Mouse (Mus musculus) kidney, postnatal 0 days (tissue): Measurements from ENCODE around the gene Arhgef2. TPM values are rescaled to one million over a fixed set of nuclear protein-coding genes. Genes with fewer than 3 reads are reported as not detected.

Source experiments
- ATAC-seq: fragments of 200-750 bp; cut with Nextera tagmentation; replicated peaks from 2 replicates; pipeline ENCODE4 v1.8.0; 2017; ENCODE audit warnings: low read depth, moderate number of reproducible peaks, moderate TSS enrichment, moderate library complexity; ENCODE audit not compliant: low FRiP score
- DNase-seq: peaks from one replicate; pipeline ENCODE4 v3.0.0-alpha.2; 2016; ENCODE audit warnings: low spot score
- H3K27ac ChIP-seq: fragments of 300-500 bp; sonication (generic); 2 replicates; pipeline ENCODE4 v1.5.1; 2014; ENCODE audit warnings: mild to moderate bottlenecking
- H3K27me3 ChIP-seq: fragments of 300-500 bp; sonication (generic); 2 replicates; pipeline ENCODE4 v1.6.1; 2014; ENCODE audit warnings: low read length, mixed read lengths; ENCODE audit not compliant: insufficient read depth
- H3K36me3 ChIP-seq: fragments of 300-500 bp; sonication (generic); 2 replicates; pipeline ENCODE4 v1.6.1; 2014; ENCODE audit warnings: low read length, mixed read lengths; ENCODE audit not compliant: insufficient read depth
- H3K4me1 ChIP-seq: fragments of 300-500 bp; sonication (generic); replicated peaks from 2 replicates; pipeline ENCODE4 v1.6.1; 2014; ENCODE audit warnings: antibody characterized with exemption, low read length, mixed read lengths; ENCODE audit not compliant: insufficient read depth
- H3K4me2 ChIP-seq: fragments of 300-500 bp; sonication (generic); 2 replicates; pipeline ENCODE4 v1.6.1; 2014; ENCODE audit warnings: mild to moderate bottlenecking, low read length, moderate library complexity, mixed read lengths
- H3K4me3 ChIP-seq: fragments of 300-500 bp; sonication (generic); replicated peaks from 2 replicates; pipeline ENCODE4 v1.5.1; 2014; ENCODE audit warnings: low read depth, low read length
- H3K9ac ChIP-seq: fragments of 300-500 bp; sonication (generic); 2 replicates; pipeline ENCODE4 v1.6.1; 2014; ENCODE audit warnings: low read depth, low read length
- H3K9me3 ChIP-seq: fragments of 300-500 bp; sonication (generic); replicated peaks from 2 replicates; pipeline ENCODE4 v1.6.1; 2016; ENCODE audit warnings: low read length, inconsistent platforms, mixed read lengths
- CTCF ChIP-seq: IDR thresholded peaks from 2 replicates; pipeline ENCODE4 v1.5.1; 2016; ENCODE audit warnings: antibody characterized with exemption, low read depth, mild to moderate bottlenecking, moderate library complexity
- WGBS: fragments of 180-500 bp; shearing (Covaris S2); extraction: QIAGEN DNeasy Blood & Tissue Kit; methylation state at CpG from one replicate; pipeline ENCODE4 v1.1.7; 2014; 5-methylcytosine and 5-hydroxymethylcytosine counted together
- polyA plus RNA-seq: library from polyadenylated mRNA; unstranded; fragments of >200 nt; fragmentation: Nextera tagmentation; extraction: Ambion mirVana; gene quantifications from 2 replicates; pipeline ENCODE4 v1.2.1, GENCODE M21; 2015

Gene Arhgef2
- polyA plus RNA-seq, 1 experiment from 2014 or later = 53.7 TPM

DNA sequence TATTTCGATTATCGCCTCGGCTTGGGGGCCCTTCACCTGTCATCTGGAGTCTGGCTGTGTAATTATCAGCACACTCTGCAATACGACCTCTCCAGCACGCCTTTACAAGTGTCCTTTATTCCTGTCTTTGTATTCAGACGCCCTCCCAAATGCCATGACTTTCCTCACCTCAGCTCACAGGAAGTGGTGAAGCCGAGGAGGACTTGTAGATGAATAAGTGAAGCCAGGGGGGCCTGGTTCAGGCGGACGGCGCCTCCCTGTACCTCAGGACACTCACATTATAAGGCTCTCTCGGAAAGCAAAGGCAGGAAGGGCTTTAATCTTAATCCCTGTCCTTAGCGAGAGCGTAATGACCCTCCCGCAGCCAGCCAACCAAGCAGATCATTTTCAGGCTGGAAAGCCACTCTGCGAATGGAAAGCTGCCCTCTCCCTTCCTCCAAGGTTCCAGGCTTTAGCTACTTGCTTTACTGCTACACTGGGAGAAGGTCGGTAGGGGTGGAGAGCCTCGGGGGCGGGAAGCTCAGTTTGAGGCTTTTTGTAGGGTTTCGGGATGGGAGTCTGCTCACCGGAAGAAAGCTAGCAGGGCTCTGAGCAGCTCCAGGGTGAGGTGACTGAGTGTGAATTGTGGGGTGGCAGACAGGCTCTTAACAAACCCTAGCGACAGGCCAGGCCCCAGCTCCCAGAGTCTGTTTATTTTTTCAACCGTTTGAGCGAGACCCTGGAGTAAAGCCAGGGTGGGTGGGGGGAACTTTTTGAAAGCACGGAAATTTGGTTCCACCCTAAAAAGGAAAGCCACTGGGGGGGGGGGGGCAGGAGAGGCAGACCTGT, 16.6 kb downstream of the Arhgef2 start:
- peak overlapping the region; percentile 72 for H3K4me3 ChIP-seq
- under 1% methylated on average over 24 of the region's 24 CpGs for WGBS
- no peaks in the 10 kb centered on the region for H3K9me3 ChIP-seq
- peak overlapping the region; percentile 69 for H3K4me2 ChIP-seq
- H3K27me3 ChIP-seq = no peaks in the 10 kb centered on the region
- ATAC-seq = no peak
- peak overlapping the region; percentile 98 for H3K27ac ChIP-seq
- peak; percentile 74 for DNase-seq
- no peak for TF ChIP-seq CTCF
- no peaks in the 10 kb centered on the region for H3K36me3 ChIP-seq
- H3K9ac ChIP-seq = peak overlapping the region; percentile 86
- peaks cover 47% of the 10 kb centered on the region for H3K4me1 ChIP-seq

DNA sequence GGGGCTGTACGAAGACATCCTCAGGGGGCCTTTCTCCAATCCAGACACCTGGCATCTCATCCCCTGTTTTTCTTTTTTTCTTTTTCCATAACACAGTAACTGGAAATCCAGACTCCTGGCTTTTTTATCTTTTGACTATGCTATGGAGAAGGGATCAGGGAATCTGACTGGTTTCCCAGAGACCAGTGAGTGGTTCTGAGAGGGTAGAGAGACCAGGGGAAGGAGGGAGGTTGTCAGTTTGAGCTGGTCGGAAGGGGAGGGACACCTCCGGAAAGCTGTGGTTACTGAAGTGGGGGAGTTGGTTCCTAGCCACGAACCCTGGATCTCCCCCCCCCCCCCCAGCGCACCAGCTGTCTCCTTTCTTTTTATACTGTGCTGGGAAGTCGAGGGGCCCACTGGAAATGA, 17.2 kb downstream of the Arhgef2 start:
- H3K36me3 ChIP-seq = no peaks in the 10 kb centered on the region
- peak overlapping the region; percentile 72 for H3K4me3 ChIP-seq
- 0% methylated on average over 5 of the region's 6 CpGs for whole genome bisulfite sequencing
- no peaks in the 10 kb centered on the region for H3K27me3 ChIP-seq
- H3K4me2 ChIP-seq = peak overlapping the region; percentile 69
- H3K4me1 ChIP-seq = peaks cover 43% of the 10 kb centered on the region
- H3K9me3 ChIP-seq = no peaks in the 10 kb centered on the region
- peak overlapping the region; percentile 98 for H3K27ac ChIP-seq
- peak overlapping the region; percentile 86 for H3K9ac ChIP-seq
- no peak for ATAC-seq
- peak; percentile 86 for DNase-seq
- TF ChIP-seq CTCF = no peak

- no peak for TF ChIP-seq CTCF
- no peaks in the 10 kb centered on the region for H3K36me3 ChIP-seq
- DNase-seq = peak; percentile 72
- ATAC-seq = no peak
- WGBS = 4% methylated on average over 15 of the region's 15 CpGs
- H3K4me2 ChIP-seq = peak overlapping the region; percentile 69
- H3K9me3 ChIP-seq = no peaks in the 10 kb centered on the region
- peak overlapping the region; percentile 98 for H3K27ac ChIP-seq
- H3K27me3 ChIP-seq = no peaks in the 10 kb centered on the region
- H3K4me1 ChIP-seq = peaks cover 41% of the 10 kb centered on the region
- peak overlapping the region; percentile 72 for H3K4me3 ChIP-seq
- peak overlapping the region; percentile 86 for H3K9ac ChIP-seq
These were observed 17.8 kb downstream of the Arhgef2 start for GRCm38 (mm10) chr3:88623346-88624135.

GRCm38 (mm10) chr3:88624324-88624723, 18.6 kb downstream of the Arhgef2 start:
- Histone ChIP-seq H3K9ac (peak overlapping the region; percentile 86; the same call in 1 of the 2 replicates), H3K4me2 (peak overlapping the region; percentile 69), H3K27ac (peak overlapping the region; percentile 98), H3K9me3 (no peaks in the 10 kb centered on the region), H3K4me3 (peak overlapping the region; percentile 72; the same call in 1 of the 2 replicates), H3K4me1 (peaks cover 46% of the 10 kb centered on the region), H3K27me3 (no peaks in the 10 kb centered on the region), H3K36me3 (0 out of 2 replicates have a peak, but pooled peaks cover 4% of the 10 kb centered on the region)
- 12% methylated on average over 4 of the region's 4 CpGs for WGBS
- TF ChIP-seq CTCF = no peak
- DNase-seq (no peak), ATAC-seq (no peak)

- H3K9me3 ChIP-seq = no peaks in the 10 kb centered on the region
- ATAC-seq (no peak), DNase-seq (no peak)
- H3K4me2 ChIP-seq = peak overlapping the region; percentile 69
- WGBS = 20% methylated on average over 2 of the region's 2 CpGs
- no peaks in the 10 kb centered on the region for H3K27me3 ChIP-seq
- H3K36me3 ChIP-seq = peaks cover 11% of the 10 kb centered on the region
- H3K4me3 ChIP-seq = no peak overlapping the region
- peaks cover 45% of the 10 kb centered on the region for H3K4me1 ChIP-seq
- H3K9ac ChIP-seq = peak overlapping the region; percentile 86; the same call in 1 of the 2 replicates
- peak overlapping the region; percentile 98 for H3K27ac ChIP-seq
- no peak for TF ChIP-seq CTCF
These were observed 19.2 kb downstream of the Arhgef2 start for GRCm38 (mm10) chr3:88624951-88625350.

DNA sequence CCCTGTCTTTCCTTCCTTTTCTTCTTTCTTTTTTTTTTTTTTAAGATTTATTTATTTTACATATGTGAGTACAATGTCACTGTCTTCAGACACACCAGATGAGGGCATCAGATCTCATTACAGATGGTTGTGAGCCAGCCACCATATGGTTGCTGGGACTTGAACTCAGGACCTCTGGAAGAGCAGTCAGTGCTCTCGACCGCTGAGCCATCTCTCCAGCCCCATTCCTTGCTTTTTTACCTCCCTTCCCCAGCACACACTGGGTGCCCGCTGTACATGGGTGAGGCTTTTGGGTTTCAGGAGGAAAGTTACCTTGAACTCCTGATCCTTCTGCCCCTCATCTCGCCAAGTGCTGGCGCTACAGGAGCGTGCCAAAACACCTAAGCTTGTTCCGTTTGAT, 19.8 kb downstream of the Arhgef2 start:
- Histone ChIP-seq H3K4me2 (no peak overlapping the region), H3K36me3 (peaks cover 16% of the 10 kb centered on the region)
- ATAC-seq = no peak

More for the DNA sequence above, 19.8 kb downstream of the Arhgef2 start:
- DNase-seq = no peak
- H3K27me3 ChIP-seq = no peaks in the 10 kb centered on the region
- no peak overlapping the region for H3K4me3 ChIP-seq
- no peak overlapping the region for H3K27ac ChIP-seq
- peaks cover 39% of the 10 kb centered on the region for H3K4me1 ChIP-seq
- H3K9me3 ChIP-seq = no peaks in the 10 kb centered on the region
- H3K9ac ChIP-seq = no peak overlapping the region
- no peak for TF ChIP-seq CTCF
- 77% methylated on average over 7 of the region's 7 CpGs for WGBS
